Mouse (Mus musculus) liver, embryonic 14.5 days (tissue): ENCODE data around the gene AW822073.

Experiments used
- CTCF ChIP-seq: IDR thresholded peaks from 2 replicates; pipeline ENCODE4 v1.5.1; 2016; ENCODE audit warnings: antibody characterized with exemption, low read depth, control low read depth
- EP300 ChIP-seq: IDR thresholded peaks from 2 replicates; pipeline ENCODE4 v1.6.1; 2016; ENCODE audit warnings: antibody characterized with exemption, low read depth

GRCm38 (mm10) chr10:58255213-58255892, 30.6 kb upstream of the AW822073 start, which contains the start of gene Gcc2:
- TF ChIP-seq CTCF = peak; percentile 24; the same call in 1 of the 2 replicates
- no peak for TF ChIP-seq EP300
